Mouse (Mus musculus) small intestine, adult 2 months (tissue): ENCODE results near the gene Syt17. TPM values are rescaled to one million over a fixed set of nuclear protein-coding genes. Genes with fewer than 3 reads are reported as not detected.
"Not testable (repeated sequence)": the region's sequence is repeated elsewhere in the genome, so short reads cannot be mapped to it uniquely, and the experiment has no call there.

Source experiments
- H3K27ac ChIP-seq: fragments of 200-500 bp; 2 replicates; pipeline ENCODE4 v1.5.1; 2012; ENCODE audit warnings: low read depth, low read length, control low read depth, inconsistent platforms; ENCODE audit not compliant: insufficient read depth
- H3K27me3 ChIP-seq: fragments of 200-500 bp; 2 replicates; pipeline ENCODE4 v1.6.1; 2012; ENCODE audit warnings: mild to moderate bottlenecking, moderate library complexity, low read length, inconsistent platforms; ENCODE audit not compliant: control insufficient read depth, insufficient read depth
- H3K36me3 ChIP-seq: fragments of 200-500 bp; 2 replicates; pipeline ENCODE4 v1.6.1; 2012; ENCODE audit warnings: mild to moderate bottlenecking, low read length, control low read depth, inconsistent platforms; ENCODE audit not compliant: control insufficient read depth, insufficient read depth
- H3K4me1 ChIP-seq: fragments of 200-500 bp; 2 replicates; pipeline ENCODE4 v1.6.1; 2012; ENCODE audit warnings: low read length, inconsistent platforms, mixed read lengths; ENCODE audit not compliant: control insufficient read depth, insufficient read depth, insufficient read length
- H3K4me3 ChIP-seq: fragments of 200-500 bp; 2 replicates; pipeline ENCODE4 v1.5.1; 2012; ENCODE audit warnings: low read depth, mild to moderate bottlenecking, control low read depth, inconsistent platforms, low read length, moderate library complexity
- CTCF ChIP-seq: fragments of 200-500 bp; IDR thresholded peaks from 2 replicates; pipeline ENCODE4 v1.5.1; 2012; ENCODE audit warnings: low read depth, mild to moderate bottlenecking, control low read depth, inconsistent platforms, low read length, moderate library complexity, mixed read lengths; ENCODE audit not compliant: insufficient replicate concordance, insufficient read length; ENCODE audit errors: extremely low read depth
- POLR2A ChIP-seq: fragments of 200-500 bp; IDR thresholded peaks from 2 replicates; pipeline ENCODE4 v1.6.1; 2012; ENCODE audit warnings: low read depth, mild to moderate bottlenecking, control low read depth, inconsistent platforms, low read length, moderate library complexity
- WGBS: fragments of 180-500 bp; shearing (Covaris S2); methylation state at CpG from one replicate; pipeline ENCODE4 v1.1.7; 2018; 5-methylcytosine and 5-hydroxymethylcytosine counted together
- polyA plus RNA-seq: library from polyadenylated mRNA; depleted of rRNA; stranded (reverse); fragments of >200 nt; gene quantifications from 2 replicates; pipeline ENCODE4 v1.2.3, GENCODE M21; 2012; rRNA removed

Gene Syt17
- polyA plus RNA-seq, 1 experiment: 2.9 TPM

- H3K4me3 ChIP-seq: no peak overlapping the region
- 36% methylated on average over 3 of the region's 3 CpGs for WGBS
- peaks cover 5% of the 10 kb centered on the region for H3K4me1 ChIP-seq
- TF ChIP-seq CTCF (no peak), POLR2A (no peak)
- H3K27ac ChIP-seq: no peak overlapping the region
- no peaks in the 10 kb centered on the region for H3K27me3 ChIP-seq
- no peaks in the 10 kb centered on the region for H3K36me3 ChIP-seq
These were observed 89.0 kb downstream of the Syt17 start for GRCm38 (mm10) chr7:118358977-118359376.

- WGBS: 64% methylated on average over 8 of the region's 8 CpGs
- H3K27me3 ChIP-seq, H3K4me1 ChIP-seq, H3K27ac ChIP-seq, H3K36me3 ChIP-seq, H3K4me3 ChIP-seq: not testable (repeated sequence)
These were observed 91.5 kb downstream of the Syt17 start for GRCm38 (mm10) chr7:118356410-118357005.

DNA sequence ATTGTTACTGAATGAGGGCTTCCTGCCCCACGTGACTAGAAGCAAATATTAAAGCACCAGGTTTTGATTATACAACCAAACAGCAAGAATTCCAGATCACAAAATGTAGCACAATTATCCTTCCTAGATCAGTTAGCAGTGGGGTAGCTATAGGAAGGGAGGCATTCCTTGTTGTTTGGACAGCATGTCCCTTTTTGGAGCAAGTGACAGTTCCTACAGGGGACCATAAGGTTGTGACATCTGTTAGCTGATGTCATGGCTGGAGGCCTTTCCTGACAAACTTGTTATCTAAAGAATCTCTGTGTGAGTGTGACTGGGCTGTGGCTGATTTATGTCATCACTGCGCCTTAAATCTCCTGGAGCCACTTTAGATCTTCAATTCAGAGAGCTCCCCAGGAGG is 97.2 kb downstream of the Syt17 start:
- no peaks in the 10 kb centered on the region for H3K36me3 ChIP-seq
- H3K4me1 ChIP-seq: no peaks in the 10 kb centered on the region
- no peaks in the 10 kb centered on the region for H3K27me3 ChIP-seq
- WGBS: 76% methylated on average over 2 of the region's 2 CpGs
- H3K27ac ChIP-seq: no peak overlapping the region
- H3K4me3 ChIP-seq: no peak overlapping the region
- TF ChIP-seq POLR2A (no peak), CTCF (no peak)

- H3K36me3 ChIP-seq: no peaks in the 10 kb centered on the region
- no peaks in the 10 kb centered on the region; the same call in 1 of the 2 replicates for H3K27me3 ChIP-seq
- H3K4me1 ChIP-seq: no peaks in the 10 kb centered on the region
- no peak overlapping the region for H3K27ac ChIP-seq
- TF ChIP-seq POLR2A: no peak
- no peak for TF ChIP-seq CTCF
- no peak overlapping the region for H3K4me3 ChIP-seq
- 67% methylated on average over 2 of the region's 2 CpGs for WGBS
These were observed 101.1 kb downstream of the Syt17 start for GRCm38 (mm10) chr7:118346943-118347342.

DNA sequence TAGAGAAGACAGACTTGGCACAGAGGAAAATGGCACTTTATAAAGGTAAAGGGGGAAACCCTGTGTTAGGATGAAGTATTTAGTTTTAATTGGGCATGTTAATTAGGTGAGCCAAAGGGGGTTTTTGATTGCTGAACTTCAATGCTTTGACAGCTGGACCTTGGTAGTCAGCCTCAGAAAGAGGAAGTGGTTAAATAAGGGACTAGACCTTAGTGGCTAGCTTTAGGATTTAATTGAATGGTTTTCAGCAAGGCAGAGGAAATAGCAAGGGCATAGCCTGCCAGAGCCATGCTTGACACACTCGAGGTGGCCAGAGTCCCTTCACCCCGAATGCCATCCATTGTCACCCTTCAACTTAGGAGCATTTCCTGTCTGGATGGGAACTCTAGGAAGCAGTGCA is 101.6 kb downstream of the Syt17 start:
- Histone ChIP-seq H3K27me3 (no peaks in the 10 kb centered on the region; the same call in 1 of the 2 replicates), H3K4me1 (no peaks in the 10 kb centered on the region), H3K27ac (no peak overlapping the region), H3K4me3 (no peak overlapping the region), H3K36me3 (no peaks in the 10 kb centered on the region)
- no peak for TF ChIP-seq CTCF
- no peak for TF ChIP-seq POLR2A
- WGBS: 51% methylated on average over 2 of the region's 2 CpGs

GRCm38 (mm10) chr7:118345396-118345795 is 102.6 kb downstream of the Syt17 start:
- WGBS: 80% methylated on average over 3 of the region's 3 CpGs

GRCm38 (mm10) chr7:118344701-118345100 is 103.3 kb downstream of the Syt17 start:
- H3K36me3 ChIP-seq: no peaks in the 10 kb centered on the region
- H3K4me1 ChIP-seq: no peaks in the 10 kb centered on the region
- TF ChIP-seq CTCF (no peak), POLR2A (no peak)
- WGBS: 52% methylated on average over 9 of the region's 9 CpGs
- no peak overlapping the region for H3K4me3 ChIP-seq
- H3K27me3 ChIP-seq: no peaks in the 10 kb centered on the region; the same call in 1 of the 2 replicates
- H3K27ac ChIP-seq: no peak overlapping the region

More at GRCm38 (mm10) chr7:118345396-118345795, 102.6 kb downstream of the Syt17 start:
- no peak overlapping the region for H3K4me3 ChIP-seq
- H3K36me3 ChIP-seq: no peaks in the 10 kb centered on the region
- no peak for TF ChIP-seq POLR2A
- no peak for TF ChIP-seq CTCF
- no peak overlapping the region for H3K27ac ChIP-seq
- H3K27me3 ChIP-seq: no peaks in the 10 kb centered on the region; the same call in 1 of the 2 replicates
- no peaks in the 10 kb centered on the region for H3K4me1 ChIP-seq

Other genes starting within 250 kb of the Syt17 start
- gene Smg1, start 204.6 kb downstream of the Syt17 start, polyA plus RNA-seq: 20.1 and 38.3 TPM in 2 replicates
- 12.4 and 31.6 TPM in 2 replicates for gene Itpripl2, start 43.8 kb upstream of the Syt17 start, polyA plus RNA-seq
- 26.8 and 45.1 TPM in 2 replicates for gene Coq7, start 85.1 kb upstream of the Syt17 start, polyA plus RNA-seq
- 2.1 and 4.9 TPM in 2 replicates for gene Tmc7, start 136.5 kb upstream of the Syt17 start, polyA plus RNA-seq
- 19.6 and 26.4 TPM in 2 replicates for gene Tmc5, start 149.1 kb upstream of the Syt17 start, polyA plus RNA-seq